Mouse (Mus musculus): ENCODE measurements around the gene Sugct. TPM values are rescaled to one million over a fixed set of nuclear protein-coding genes. Genes with fewer than 3 reads are reported as not detected.

Sugct gene
- total RNA-seq, 2 experiments from 2014 or later, result 2.1 to 3.0 TPM

- intact Hi-C loops (cut with DNase I), result no loop called here
Observed at GRCm38 (mm10) chr13:16995321-16995720, 700.0 kb downstream of the Sugct start.

DNA sequence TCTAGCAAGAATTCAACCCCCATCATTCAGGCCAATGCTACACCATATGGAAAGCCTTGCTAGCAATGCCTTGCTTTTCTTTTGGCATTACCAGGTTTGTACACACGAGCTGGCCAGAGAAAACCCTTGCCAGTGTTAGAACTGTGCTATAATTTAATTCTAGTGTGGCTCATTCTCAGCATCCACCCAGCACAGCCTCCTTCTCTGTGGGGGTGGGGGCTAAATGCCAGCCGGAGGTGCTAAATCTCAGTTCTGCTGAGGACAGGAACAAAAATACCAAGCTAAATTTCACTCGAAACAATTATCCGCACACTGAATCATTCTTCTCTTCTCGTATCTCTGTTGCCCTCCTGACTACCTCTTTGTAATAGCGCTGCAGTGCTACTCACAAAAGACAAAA, 717.6 kb downstream of the Sugct start:
- intact Hi-C loops (cut with DNase I), result loop anchor here (2.0 to 10.0 kb wide), 4 partner anchors 150 to 993 kb away; partner anchors contain the start of gene Inhba
- TF ChIP-seq CTCF (IDR thresholded peaks at IDR 0.05), result no peak
- Histone ChIP-seq H3K27ac (no peak overlapping the region; the same call in 1 of the 2 replicates), H3K4me3 (no peak overlapping the region)
- peak; percentile 45 to 70 for DNase-seq (ENCODE audit: extremely low spot score in 1 of 2, low spot score in 2 of 2)

More at GRCm38 (mm10) chr13:16995321-16995720, 700.0 kb downstream of the Sugct start:
- TF ChIP-seq CTCF (IDR thresholded peaks at IDR 0.05), result no peak
- DNase-seq (ENCODE audit: extremely low spot score in 1 of 2, low spot score in 2 of 2), result no peak
- no peak overlapping the region for H3K27ac ChIP-seq
- H3K4me3 ChIP-seq, result no peak overlapping the region

DNA sequence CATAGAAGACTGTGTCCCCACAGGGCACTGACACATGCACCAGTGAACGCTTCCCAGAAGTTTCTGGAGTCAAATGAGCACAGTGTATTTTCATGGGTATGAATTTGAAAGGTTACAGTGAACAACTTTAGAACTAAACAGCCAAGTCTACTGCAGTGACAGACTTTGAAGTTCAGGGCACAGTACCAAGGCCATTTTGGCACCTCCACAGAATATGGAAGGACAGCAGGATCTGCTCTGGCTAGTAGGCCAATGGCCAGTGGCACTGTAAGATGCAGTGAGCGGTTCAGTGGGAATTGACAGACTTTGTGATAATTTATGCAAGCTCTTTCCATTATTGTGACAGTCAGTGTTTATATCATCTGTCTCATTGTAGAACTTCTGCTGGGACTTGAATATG, 724.1 kb downstream of the Sugct start:
- DNase-seq (ENCODE audit: extremely low spot score in 1 of 2, low spot score in 2 of 2), result no peak
- no peak overlapping the region for H3K27ac ChIP-seq
- intact Hi-C loops (cut with DNase I), result loop anchor here (10.0 kb wide), 1 partner anchor 986 kb away; no protein-coding TSS in a partner anchor
- no peak for TF ChIP-seq CTCF (IDR thresholded peaks at IDR 0.05)
- H3K4me3 ChIP-seq, result no peak overlapping the region

- intact Hi-C loops (cut with DNase I), result no loop called here
- Histone ChIP-seq H3K27ac (no peak overlapping the region), H3K4me3 (no peak overlapping the region)
- no peak for DNase-seq (ENCODE audit: extremely low spot score in 1 of 2, low spot score in 2 of 2)
- TF ChIP-seq CTCF (IDR thresholded peaks at IDR 0.05), result no peak
Observed at GRCm38 (mm10) chr13:16968995-16969394, 726.4 kb downstream of the Sugct start.

DNA sequence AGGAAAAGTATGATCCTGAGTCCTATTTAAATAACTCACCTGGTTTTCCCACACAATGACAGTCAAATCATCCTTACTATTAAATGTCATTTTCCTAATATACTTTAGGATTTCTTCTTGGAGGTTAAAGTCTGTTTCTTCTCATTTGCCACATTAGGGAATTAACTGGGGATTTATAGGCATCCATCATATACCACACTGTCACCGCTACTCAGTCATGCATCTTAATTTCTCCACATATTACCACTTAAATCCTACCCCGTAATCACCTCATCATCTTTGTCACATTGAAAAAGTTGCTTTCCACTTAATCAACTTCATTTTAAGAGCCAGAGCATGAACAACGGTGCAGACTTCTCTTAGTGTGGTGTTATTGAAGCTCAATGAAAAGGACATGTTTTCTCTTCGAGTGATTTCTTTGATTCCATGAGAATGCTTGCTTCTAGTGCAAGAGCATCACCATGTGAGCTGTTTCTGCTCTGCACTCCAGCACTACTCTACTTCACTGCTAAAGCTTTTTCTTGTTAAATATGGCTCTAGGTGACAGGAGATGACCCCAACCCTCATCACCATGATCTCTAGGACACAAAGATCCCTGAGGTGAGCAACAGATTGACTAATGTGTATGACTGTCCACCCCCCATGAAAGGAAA, 730.4 kb downstream of the Sugct start:
- Histone ChIP-seq H3K27ac (no peak overlapping the region), H3K4me3 (no peak overlapping the region)
- peak; percentile 45 for TF ChIP-seq CTCF (IDR thresholded peaks at IDR 0.05)
- intact Hi-C loops (cut with DNase I), result no loop called here
- no peak for DNase-seq (ENCODE audit: extremely low spot score in 1 of 2, low spot score in 2 of 2)

GRCm38 (mm10) chr13:16952045-16952444, 743.3 kb downstream of the Sugct start:
- no peak overlapping the region for H3K27ac ChIP-seq
- intact Hi-C loops (cut with DNase I), result no loop called here
- no peak for DNase-seq (ENCODE audit: extremely low spot score in 1 of 2, low spot score in 2 of 2)
- no peak for TF ChIP-seq CTCF (IDR thresholded peaks at IDR 0.05)
- no peak overlapping the region for H3K4me3 ChIP-seq

GRCm38 (mm10) chr13:16939466-16939811, 755.9 kb downstream of the Sugct start:
- H3K27ac ChIP-seq, result no peak overlapping the region
- no peak for DNase-seq (ENCODE audit: extremely low spot score in 1 of 2, low spot score in 2 of 2)
- intact Hi-C loops (cut with DNase I), result no loop called here
- TF ChIP-seq CTCF (IDR thresholded peaks at IDR 0.05), result no peak
- H3K4me3 ChIP-seq, result no peak overlapping the region

DNA sequence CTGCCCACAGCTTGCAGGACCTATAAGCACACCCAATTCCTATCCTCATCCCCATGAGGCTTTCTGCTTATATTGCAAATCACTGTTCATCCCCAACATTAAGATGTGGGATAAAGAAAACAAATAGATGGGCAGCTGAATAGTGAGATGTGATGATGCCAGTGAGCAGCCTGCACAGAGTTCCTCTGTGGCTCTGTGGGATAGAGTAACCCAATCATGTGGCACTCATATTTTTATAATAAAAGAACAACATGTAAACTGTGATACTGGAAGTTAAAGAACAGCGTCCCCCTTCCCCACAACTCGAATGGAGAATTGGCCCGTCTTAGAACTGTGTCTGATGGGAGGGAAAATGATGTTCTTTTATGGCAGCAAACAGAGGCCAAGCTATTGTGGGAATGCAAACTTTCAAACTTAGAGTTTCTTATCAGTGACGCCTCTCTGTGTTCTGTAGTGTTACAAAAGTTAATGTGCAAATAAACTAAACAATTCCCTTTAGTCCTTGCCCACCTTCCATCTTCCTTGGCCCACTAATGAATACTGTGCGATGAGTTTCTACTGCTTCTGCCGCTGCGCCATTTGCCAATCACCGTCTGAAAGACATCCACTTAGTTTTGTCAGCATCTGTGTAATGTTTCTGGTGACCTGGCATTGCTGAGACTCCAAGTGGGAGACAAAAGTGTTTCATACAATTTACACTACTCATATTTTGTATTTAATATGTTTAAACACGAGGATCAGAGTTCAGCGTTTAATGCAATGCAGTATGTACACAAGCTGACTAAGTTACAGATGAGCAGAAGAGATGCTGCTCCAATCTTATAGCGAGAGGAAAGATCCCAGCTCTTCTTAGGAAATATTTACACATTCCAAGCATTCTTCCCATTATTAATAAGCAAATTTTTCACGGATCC, 756.5 kb downstream of the Sugct start:
- no peak for DNase-seq (ENCODE audit: extremely low spot score in 1 of 2, low spot score in 2 of 2)
- Histone ChIP-seq H3K27ac (no peak overlapping the region), H3K4me3 (no peak overlapping the region)
- intact Hi-C loops (cut with DNase I), result no loop called here
- TF ChIP-seq CTCF (IDR thresholded peaks at IDR 0.05), result no peak

- intact Hi-C loops (cut with DNase I), result no loop called here
- no peak overlapping the region for H3K27ac ChIP-seq
- no peak for TF ChIP-seq CTCF (IDR thresholded peaks at IDR 0.05)
- H3K4me3 ChIP-seq, result no peak overlapping the region
- no peak for DNase-seq (ENCODE audit: extremely low spot score in 1 of 2, low spot score in 2 of 2)
Observed at GRCm38 (mm10) chr13:16937422-16938202, 757.7 kb downstream of the Sugct start.

DNA sequence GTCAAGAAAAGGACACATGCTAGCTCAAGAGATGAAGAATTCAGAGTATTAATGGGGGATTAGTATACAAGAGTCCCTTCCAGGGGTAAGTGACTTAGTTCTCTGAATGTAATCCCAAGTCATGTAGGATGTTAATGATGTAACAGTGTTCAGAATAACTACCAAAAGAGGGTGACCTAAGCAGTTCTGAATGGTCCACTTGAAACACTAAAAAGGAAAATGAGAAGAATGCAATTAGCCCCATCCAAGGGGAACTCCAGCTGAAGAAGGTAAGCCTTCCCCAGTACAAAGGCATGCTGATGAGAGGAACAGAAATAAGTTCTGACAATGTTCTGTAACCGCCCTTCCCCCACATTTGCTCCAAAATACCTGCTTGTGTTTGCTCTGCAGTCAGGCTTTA, 760.3 kb downstream of the Sugct start:
- H3K4me3 ChIP-seq, result no peak overlapping the region
- no peak for TF ChIP-seq CTCF (IDR thresholded peaks at IDR 0.05)
- H3K27ac ChIP-seq, result no peak overlapping the region
- DNase-seq (ENCODE audit: extremely low spot score in 1 of 2, low spot score in 2 of 2), result no peak
- intact Hi-C loops (cut with DNase I), result no loop called here

DNA sequence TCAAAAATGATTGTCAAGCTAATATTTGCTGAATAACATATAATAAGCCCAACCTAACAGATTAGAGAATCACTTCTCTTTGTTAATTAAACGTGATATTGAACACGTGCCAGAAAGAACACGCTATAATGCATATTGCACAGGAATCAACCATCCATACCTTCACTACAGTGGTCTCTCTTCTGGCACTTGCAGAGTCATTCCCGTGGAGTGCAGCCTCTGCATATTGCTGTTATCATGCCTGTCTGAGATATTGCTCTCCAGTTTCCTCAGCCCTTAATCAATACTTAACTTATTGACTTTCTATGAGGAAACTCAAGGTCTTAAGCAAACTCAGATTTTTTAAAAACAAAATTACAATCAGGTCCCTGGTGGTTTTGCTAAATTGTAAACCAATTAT, 761.8 kb downstream of the Sugct start:
- no peak for TF ChIP-seq CTCF (IDR thresholded peaks at IDR 0.05)
- H3K4me3 ChIP-seq, result no peak overlapping the region
- no peak overlapping the region for H3K27ac ChIP-seq
- intact Hi-C loops (cut with DNase I), result no loop called here
- DNase-seq (ENCODE audit: extremely low spot score in 1 of 2, low spot score in 2 of 2), result no peak

GRCm38 (mm10) chr13:16921305-16921704, 774.0 kb downstream of the Sugct start:
- Histone ChIP-seq H3K27ac (no peak overlapping the region), H3K4me3 (no peak overlapping the region)
- no peak for DNase-seq (ENCODE audit: extremely low spot score in 1 of 2, low spot score in 2 of 2)
- TF ChIP-seq CTCF (IDR thresholded peaks at IDR 0.05), result peak; percentile 13; the same call in 1 of the 2 replicates
- intact Hi-C loops (cut with DNase I), result no loop called here

Measured in left cerebral cortex, adult 2 months (tissue).